Mouse (Mus musculus): ENCODE measurements around the gene Atf1. TPM values are rescaled to one million over a fixed set of nuclear protein-coding genes. Genes with fewer than 3 reads are reported as not detected.

Atf1 gene
- polyA plus RNA-seq, 1 experiment from 2014 or later = 44.1 TPM

DNA sequence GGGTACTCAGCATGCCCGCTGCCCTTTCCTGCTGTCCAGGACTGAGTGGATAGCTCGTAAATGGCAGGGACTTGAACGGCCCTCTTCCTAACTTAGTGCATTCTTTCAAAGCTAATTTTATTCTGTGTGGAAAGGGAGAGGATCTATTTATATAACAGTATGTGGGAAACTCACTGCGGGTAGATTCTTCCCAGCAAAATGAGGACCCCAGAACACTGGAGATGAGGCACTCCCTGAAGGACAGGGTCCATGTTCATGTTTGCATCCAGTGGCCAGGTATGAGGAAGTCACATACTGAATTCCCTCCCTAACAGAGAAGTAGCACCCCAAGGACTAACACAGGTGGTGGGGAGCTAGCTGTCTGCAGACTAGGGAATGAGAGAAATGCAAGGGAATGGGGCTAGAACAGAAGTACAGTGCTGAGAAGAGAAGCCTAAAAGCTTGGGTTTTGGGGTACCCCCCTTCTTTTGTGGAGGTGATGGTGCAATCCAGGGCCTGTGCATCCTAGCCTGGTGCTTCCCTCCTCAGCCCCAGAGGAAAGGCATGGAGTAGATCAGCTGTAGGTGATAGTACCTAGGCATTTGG lies 25.1 kb upstream of the Atf1 start:
- Histone ChIP-seq H3K9me3 (replicated peaks; ENCODE audit: control insufficient read depth, low read length) (no peaks in the 10 kb centered on the region), H3K27ac (ENCODE audit: low read length) (peak overlapping the region; percentile 89), H3K27me3 (ENCODE audit: control insufficient read depth, insufficient read depth, low read length) (no peaks in the 10 kb centered on the region), H3K36me3 (ENCODE audit: control insufficient read depth, insufficient read depth) (peaks cover 35% of the 10 kb centered on the region), H3K9ac (ENCODE audit: low read length) (peak overlapping the region; percentile 53), H3K4me1 (ENCODE audit: control insufficient read depth, insufficient read depth, low read length) (peaks cover 50% of the 10 kb centered on the region), H3K4me2 (ENCODE audit: low read depth, low read length) (peak overlapping the region; percentile 43), H3K4me3 (ENCODE audit: low read length) (peak overlapping the region; percentile 16; the same call in 1 of the 2 replicates)
- ATAC-seq (replicated peaks; ENCODE audit: extremely low read depth, insufficient read depth, low FRiP score) = no peak
- WGBS = 56% methylated on average over 4 of the region's 4 CpGs

DNA sequence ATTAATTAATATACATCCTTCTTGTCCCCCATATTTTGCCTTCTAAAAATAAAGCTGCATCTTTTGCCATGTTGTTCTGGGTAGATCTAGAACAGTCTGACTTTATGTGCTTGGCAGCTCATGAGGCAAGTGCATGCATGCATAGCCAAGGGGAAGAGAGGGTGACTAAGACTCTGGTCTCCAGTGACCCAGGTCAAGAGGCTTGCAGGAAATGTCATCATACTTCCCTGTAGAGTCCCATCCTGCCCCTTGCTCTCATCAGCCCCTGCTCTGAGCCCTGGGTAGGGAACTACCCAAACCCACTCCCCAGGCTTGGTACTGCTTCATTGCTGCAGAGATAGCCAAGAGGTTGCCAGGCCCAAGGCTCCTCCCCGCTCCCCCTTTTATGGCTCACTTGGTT lies 23.0 kb upstream of the Atf1 start:
- H3K4me3 ChIP-seq (ENCODE audit: low read length) = no peak overlapping the region
- H3K9me3 ChIP-seq (replicated peaks; ENCODE audit: control insufficient read depth, low read length) = no peaks in the 10 kb centered on the region
- H3K9ac ChIP-seq (ENCODE audit: low read length) = no peak overlapping the region
- no peak for ATAC-seq (replicated peaks; ENCODE audit: extremely low read depth, insufficient read depth, low FRiP score)
- H3K4me1 ChIP-seq (ENCODE audit: control insufficient read depth, insufficient read depth, low read length) = peaks cover 41% of the 10 kb centered on the region
- peaks cover 46% of the 10 kb centered on the region for H3K36me3 ChIP-seq (ENCODE audit: control insufficient read depth, insufficient read depth)
- 0 out of 2 replicates have a peak overlapping the region, but pooled peaks have one; percentile 12 for H3K4me2 ChIP-seq (ENCODE audit: low read depth, low read length)
- WGBS = 80% methylated on average over 1 of the region's 1 CpGs
- peak overlapping the region; percentile 56 for H3K27ac ChIP-seq (ENCODE audit: low read length)
- H3K27me3 ChIP-seq (ENCODE audit: control insufficient read depth, insufficient read depth, low read length) = no peaks in the 10 kb centered on the region

DNA sequence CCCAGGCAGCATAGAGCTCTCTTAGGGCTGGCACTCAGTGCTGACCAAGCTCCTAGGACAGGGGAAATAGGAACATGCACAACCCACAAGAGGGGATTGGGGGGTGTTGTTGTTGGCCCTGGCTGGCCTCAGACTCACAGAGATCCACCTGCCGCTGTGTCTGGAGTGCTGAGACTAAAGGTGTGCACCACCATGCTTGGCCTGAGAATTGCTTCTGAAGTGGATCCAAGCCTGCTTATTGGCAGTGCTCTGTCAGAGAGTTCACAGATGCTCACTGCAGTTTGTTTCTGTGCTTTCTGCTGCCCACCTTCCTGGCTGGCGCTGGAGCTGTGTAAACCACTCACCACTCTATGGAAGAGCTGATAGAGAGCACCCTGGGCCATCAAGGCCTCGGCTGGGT lies 17.6 kb upstream of the Atf1 start:
- H3K4me1 ChIP-seq (ENCODE audit: control insufficient read depth, insufficient read depth, low read length) = no peaks in the 10 kb centered on the region; the same call in 1 of the 2 replicates
- no peaks in the 10 kb centered on the region for H3K27me3 ChIP-seq (ENCODE audit: control insufficient read depth, insufficient read depth, low read length)
- WGBS = 89% methylated on average over 3 of the region's 3 CpGs
- no peak overlapping the region for H3K27ac ChIP-seq (ENCODE audit: low read length)
- H3K9me3 ChIP-seq (replicated peaks; ENCODE audit: control insufficient read depth, low read length) = no peaks in the 10 kb centered on the region
- no peak overlapping the region for H3K4me2 ChIP-seq (ENCODE audit: low read depth, low read length)
- H3K4me3 ChIP-seq (ENCODE audit: low read length) = no peak overlapping the region
- no peak overlapping the region for H3K9ac ChIP-seq (ENCODE audit: low read length)
- peaks cover 73% of the 10 kb centered on the region for H3K36me3 ChIP-seq (ENCODE audit: control insufficient read depth, insufficient read depth)
- no peak for ATAC-seq (replicated peaks; ENCODE audit: extremely low read depth, insufficient read depth, low FRiP score)

DNA sequence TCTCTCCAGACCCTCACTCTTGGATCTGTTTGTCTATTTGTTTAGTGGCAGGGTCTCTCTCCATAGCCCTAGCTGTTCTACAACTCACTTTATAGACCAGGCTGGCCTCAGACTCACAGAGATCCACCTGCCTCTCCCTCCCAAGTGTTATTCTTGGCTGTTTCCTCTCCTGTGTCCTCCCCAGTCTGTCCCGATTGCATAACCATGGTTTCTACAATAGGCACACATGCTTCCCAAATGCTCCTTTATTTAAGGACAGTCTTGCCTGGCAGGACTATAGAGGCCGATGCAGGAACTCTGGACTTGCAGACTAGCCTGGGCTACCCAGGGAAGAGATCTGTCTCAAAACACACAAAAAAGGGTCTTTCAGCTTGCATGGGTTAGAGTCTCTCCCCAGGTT lies 14.3 kb upstream of the Atf1 start:
- H3K9ac ChIP-seq (ENCODE audit: low read length) = no peak overlapping the region
- no peak overlapping the region for H3K4me2 ChIP-seq (ENCODE audit: low read depth, low read length)
- no peak for ATAC-seq (replicated peaks; ENCODE audit: extremely low read depth, insufficient read depth, low FRiP score)
- H3K4me1 ChIP-seq (ENCODE audit: control insufficient read depth, insufficient read depth, low read length) = no peaks in the 10 kb centered on the region
- no peaks in the 10 kb centered on the region for H3K27me3 ChIP-seq (ENCODE audit: control insufficient read depth, insufficient read depth, low read length)
- no peak overlapping the region for H3K27ac ChIP-seq (ENCODE audit: low read length)
- no peaks in the 10 kb centered on the region for H3K9me3 ChIP-seq (replicated peaks; ENCODE audit: control insufficient read depth, low read length)
- H3K4me3 ChIP-seq (ENCODE audit: low read length) = no peak overlapping the region
- WGBS = 90% methylated on average over 2 of the region's 2 CpGs
- peaks cover 61% of the 10 kb centered on the region for H3K36me3 ChIP-seq (ENCODE audit: control insufficient read depth, insufficient read depth)

DNA sequence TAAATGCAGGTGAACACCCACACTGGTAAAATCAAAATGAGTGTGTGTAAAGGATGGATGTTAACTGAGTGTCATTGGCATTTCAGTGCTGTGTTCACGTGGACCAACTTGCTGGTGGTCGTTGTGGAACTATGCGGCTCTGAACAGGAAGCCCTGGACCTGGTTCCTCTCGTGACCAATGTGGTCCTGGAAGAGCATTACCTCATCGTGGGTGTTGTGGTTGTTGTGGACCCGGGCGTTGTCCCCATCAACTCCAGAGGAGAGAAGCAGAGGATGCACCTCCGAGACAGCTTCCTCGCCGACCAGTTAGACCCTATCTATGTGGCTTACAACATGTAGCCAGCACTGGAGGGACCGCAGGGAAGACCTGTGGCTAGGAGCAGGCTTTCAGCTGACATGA lies 12.5 kb upstream of the Atf1 start:
- no peaks in the 10 kb centered on the region for H3K27me3 ChIP-seq (ENCODE audit: control insufficient read depth, insufficient read depth, low read length)
- no peak overlapping the region for H3K4me2 ChIP-seq (ENCODE audit: low read depth, low read length)
- WGBS = 90% methylated on average over 11 of the region's 11 CpGs
- no peak overlapping the region for H3K27ac ChIP-seq (ENCODE audit: low read length)
- no peaks in the 10 kb centered on the region for H3K9me3 ChIP-seq (replicated peaks; ENCODE audit: control insufficient read depth, low read length)
- no peaks in the 10 kb centered on the region for H3K4me1 ChIP-seq (ENCODE audit: control insufficient read depth, insufficient read depth, low read length)
- H3K4me3 ChIP-seq (ENCODE audit: low read length) = no peak overlapping the region
- H3K36me3 ChIP-seq (ENCODE audit: control insufficient read depth, insufficient read depth) = peaks cover 47% of the 10 kb centered on the region
- ATAC-seq (replicated peaks; ENCODE audit: extremely low read depth, insufficient read depth, low FRiP score) = no peak
- H3K9ac ChIP-seq (ENCODE audit: low read length) = no peak overlapping the region

DNA sequence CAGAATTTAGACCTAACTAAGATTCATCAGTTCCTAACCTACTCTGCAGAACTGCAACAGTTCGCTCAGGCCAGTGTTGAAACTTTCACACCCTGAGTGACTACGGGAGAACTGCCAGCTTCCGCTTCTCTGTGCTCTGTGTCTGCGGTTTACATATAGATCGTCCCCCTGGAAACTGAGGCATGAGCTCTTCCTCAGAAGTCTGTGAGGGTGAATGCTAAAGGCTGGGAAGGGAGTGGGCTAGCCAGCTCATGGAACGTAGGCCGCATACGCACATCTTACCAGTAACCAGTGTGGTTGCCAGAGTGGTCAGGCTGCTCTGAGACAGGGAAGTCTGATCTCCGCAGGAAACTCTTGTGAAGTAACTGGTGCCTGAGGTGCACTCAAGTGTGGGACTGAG lies 11.4 kb upstream of the Atf1 start:
- no peak for ATAC-seq (replicated peaks; ENCODE audit: extremely low read depth, insufficient read depth, low FRiP score)
- Histone ChIP-seq H3K4me1 (ENCODE audit: control insufficient read depth, insufficient read depth, low read length) (no peaks in the 10 kb centered on the region), H3K27ac (ENCODE audit: low read length) (no peak overlapping the region), H3K9ac (ENCODE audit: low read length) (no peak overlapping the region), H3K27me3 (ENCODE audit: control insufficient read depth, insufficient read depth, low read length) (no peaks in the 10 kb centered on the region), H3K36me3 (ENCODE audit: control insufficient read depth, insufficient read depth) (peaks cover 37% of the 10 kb centered on the region), H3K4me3 (ENCODE audit: low read length) (no peak overlapping the region), H3K4me2 (ENCODE audit: low read depth, low read length) (no peak overlapping the region), H3K9me3 (replicated peaks; ENCODE audit: control insufficient read depth, low read length) (no peaks in the 10 kb centered on the region)
- 86% methylated on average over 9 of the region's 9 CpGs for WGBS

DNA sequence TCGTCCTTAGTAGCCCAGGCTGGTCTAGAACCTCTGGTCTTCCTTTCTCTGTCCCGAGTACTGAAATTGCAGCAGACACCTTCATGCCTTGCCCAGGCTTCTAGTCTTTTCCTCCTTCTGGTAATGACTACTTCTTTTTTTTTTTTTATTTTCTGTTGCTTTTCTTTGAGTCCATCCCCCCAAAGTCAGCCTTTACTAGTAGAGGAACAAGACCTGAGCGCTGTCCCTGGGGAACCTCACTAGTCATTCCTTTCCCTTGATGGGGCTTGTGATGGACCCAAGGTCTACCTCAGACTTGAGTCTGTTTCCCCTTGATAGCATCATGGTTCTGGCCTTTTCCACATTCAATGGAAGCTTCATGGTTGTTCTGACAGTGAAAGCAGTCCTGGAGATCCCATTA lies 9.6 kb upstream of the Atf1 start:
- Histone ChIP-seq H3K4me3 (ENCODE audit: low read length) (no peak overlapping the region), H3K9ac (ENCODE audit: low read length) (no peak overlapping the region), H3K27ac (ENCODE audit: low read length) (no peak overlapping the region), H3K4me1 (ENCODE audit: control insufficient read depth, insufficient read depth, low read length) (no peaks in the 10 kb centered on the region), H3K9me3 (replicated peaks; ENCODE audit: control insufficient read depth, low read length) (peaks cover 11% of the 10 kb centered on the region), H3K4me2 (ENCODE audit: low read depth, low read length) (no peak overlapping the region), H3K36me3 (ENCODE audit: control insufficient read depth, insufficient read depth) (peaks cover 29% of the 10 kb centered on the region), H3K27me3 (ENCODE audit: control insufficient read depth, insufficient read depth, low read length) (no peaks in the 10 kb centered on the region)
- ATAC-seq (replicated peaks; ENCODE audit: extremely low read depth, insufficient read depth, low FRiP score) = no peak
- WGBS = 92% methylated on average over 3 of the region's 3 CpGs

DNA sequence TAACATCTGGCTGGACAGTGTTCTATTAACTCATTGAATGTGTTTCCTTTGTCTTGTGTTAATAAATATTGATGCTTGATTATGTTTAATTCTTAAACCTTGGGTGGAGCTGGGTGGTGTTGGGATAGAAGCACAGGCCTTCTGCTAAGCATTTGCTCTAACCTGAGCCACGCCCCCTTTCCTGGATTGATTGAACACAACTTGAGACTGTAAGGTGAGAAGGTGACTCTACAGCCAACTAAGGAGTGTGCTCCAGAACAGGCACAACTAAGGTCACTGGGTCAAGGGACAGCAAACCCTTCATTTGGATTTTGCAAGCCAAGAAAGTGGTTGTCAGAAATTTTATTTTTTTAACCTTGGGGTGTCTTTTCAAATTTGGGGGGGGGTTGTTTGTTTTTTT lies 8.2 kb upstream of the Atf1 start:
- H3K9me3 ChIP-seq (replicated peaks; ENCODE audit: control insufficient read depth, low read length) = peaks cover 17% of the 10 kb centered on the region
- H3K27ac ChIP-seq (ENCODE audit: low read length) = no peak overlapping the region
- no peaks in the 10 kb centered on the region for H3K27me3 ChIP-seq (ENCODE audit: control insufficient read depth, insufficient read depth, low read length)
- H3K36me3 ChIP-seq (ENCODE audit: control insufficient read depth, insufficient read depth) = peaks cover 26% of the 10 kb centered on the region
- no peak overlapping the region for H3K4me2 ChIP-seq (ENCODE audit: low read depth, low read length)
- H3K4me3 ChIP-seq (ENCODE audit: low read length) = no peak overlapping the region
- WGBS = 53% methylated on average over 1 of the region's 1 CpGs
- no peak for ATAC-seq (replicated peaks; ENCODE audit: extremely low read depth, insufficient read depth, low FRiP score)
- no peaks in the 10 kb centered on the region for H3K4me1 ChIP-seq (ENCODE audit: control insufficient read depth, insufficient read depth, low read length)
- H3K9ac ChIP-seq (ENCODE audit: low read length) = no peak overlapping the region

DNA sequence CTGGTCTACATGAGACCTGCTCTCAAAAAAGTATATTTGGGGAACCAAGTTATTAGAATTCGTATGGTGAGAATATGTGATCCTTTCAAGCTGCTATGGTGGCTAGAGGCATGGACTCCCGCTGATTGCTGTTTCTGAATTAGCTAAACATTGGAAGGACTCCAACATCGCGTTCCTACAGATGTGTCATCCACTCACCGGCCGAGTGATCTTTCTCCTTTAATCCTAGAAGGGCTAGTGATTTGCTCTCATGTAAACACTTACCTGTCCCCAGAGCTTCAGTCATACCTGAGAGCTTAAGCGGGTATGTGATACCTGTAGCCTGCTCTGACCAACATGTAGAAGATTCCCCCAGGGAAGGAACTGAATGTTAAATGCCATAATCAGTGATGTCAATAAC lies 6.7 kb upstream of the Atf1 start:
- WGBS = 69% methylated on average over 7 of the region's 7 CpGs
- peaks cover 12% of the 10 kb centered on the region for H3K36me3 ChIP-seq (ENCODE audit: control insufficient read depth, insufficient read depth)
- no peak overlapping the region for H3K27ac ChIP-seq (ENCODE audit: low read length)
- H3K4me1 ChIP-seq (ENCODE audit: control insufficient read depth, insufficient read depth, low read length) = no peaks in the 10 kb centered on the region
- no peak overlapping the region for H3K4me3 ChIP-seq (ENCODE audit: low read length)
- peaks cover 17% of the 10 kb centered on the region for H3K9me3 ChIP-seq (replicated peaks; ENCODE audit: control insufficient read depth, low read length)
- no peak for ATAC-seq (replicated peaks; ENCODE audit: extremely low read depth, insufficient read depth, low FRiP score)
- no peaks in the 10 kb centered on the region for H3K27me3 ChIP-seq (ENCODE audit: control insufficient read depth, insufficient read depth, low read length)
- H3K9ac ChIP-seq (ENCODE audit: low read length) = no peak overlapping the region
- no peak overlapping the region for H3K4me2 ChIP-seq (ENCODE audit: low read depth, low read length)

Data from heart, embryonic 16.5 days (tissue).